Mouse (Mus musculus): ENCODE measurements around the gene Sirt1. TPM values are rescaled to one million over a fixed set of nuclear protein-coding genes. Genes with fewer than 3 reads are reported as not detected.
"Not testable (repeated sequence)": the region's sequence is repeated elsewhere in the genome, so short reads cannot be mapped to it uniquely, and the experiment has no call there.

The Sirt1 gene
- polyA plus RNA-seq, 1 experiment = 16.4 TPM

- TF ChIP-seq CTCF (IDR thresholded peaks at IDR 0.05; ENCODE audit: borderline replicate concordance, extremely low read depth, insufficient read depth, insufficient read length) = no peak
- TF ChIP-seq POLR2A (IDR thresholded peaks at IDR 0.05; ENCODE audit: borderline replicate concordance, extremely low read depth, insufficient read depth, insufficient read length, poor library complexity, severe bottlenecking) = no peak
- no peak for DNase-seq (ENCODE audit: low read depth)
Measured at GRCm38 (mm10) chr10:63417061-63417460, 35.6 kb upstream of the Sirt1 start.

DNA sequence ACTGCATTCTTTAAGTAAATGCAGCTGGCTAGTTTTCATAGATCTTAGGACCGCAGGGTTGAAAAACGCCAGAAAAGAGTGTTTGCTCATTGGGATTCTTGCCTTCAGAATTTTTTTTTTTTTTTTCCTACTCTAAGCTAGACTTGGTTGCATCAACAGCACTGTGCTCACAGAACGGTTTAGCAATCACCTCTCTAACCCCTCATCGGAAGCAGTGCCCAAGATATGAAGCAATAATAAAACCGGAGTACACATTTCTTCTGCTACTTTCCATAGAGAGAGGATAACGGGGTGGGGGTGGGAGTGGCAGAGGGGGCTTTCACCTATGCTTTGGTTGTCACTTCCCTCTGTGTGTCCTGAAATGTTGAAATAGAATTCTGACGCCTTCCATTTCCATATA lies 34.3 kb upstream of the Sirt1 start:
- TF ChIP-seq POLR2A (IDR thresholded peaks at IDR 0.05; ENCODE audit: borderline replicate concordance, extremely low read depth, insufficient read depth, insufficient read length, poor library complexity, severe bottlenecking) = no peak
- no peak for TF ChIP-seq CTCF (IDR thresholded peaks at IDR 0.05; ENCODE audit: borderline replicate concordance, extremely low read depth, insufficient read depth, insufficient read length)
- DNase-seq (ENCODE audit: low read depth) = no peak

DNA sequence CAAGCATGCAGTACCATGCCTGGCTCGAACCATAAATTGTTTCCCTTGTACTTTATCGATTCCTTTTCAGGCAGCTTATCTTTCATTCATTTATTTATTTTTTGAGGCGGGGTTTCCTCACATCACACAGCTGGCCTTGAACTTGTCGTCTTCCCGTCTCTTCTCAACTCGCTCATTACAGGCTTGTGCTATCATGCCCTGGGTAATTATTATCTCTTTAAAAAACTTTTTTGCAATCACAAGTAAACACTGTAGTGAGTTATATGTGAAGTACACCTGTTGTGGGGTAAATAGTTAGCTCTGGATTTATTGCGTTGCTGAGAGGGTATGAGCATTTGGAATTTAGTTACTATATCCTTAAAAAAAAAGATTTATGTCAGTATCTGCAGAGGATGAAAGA lies 33.8 kb upstream of the Sirt1 start:
- TF ChIP-seq POLR2A (IDR thresholded peaks at IDR 0.05; ENCODE audit: borderline replicate concordance, extremely low read depth, insufficient read depth, insufficient read length, poor library complexity, severe bottlenecking) = no peak
- TF ChIP-seq CTCF (IDR thresholded peaks at IDR 0.05; ENCODE audit: borderline replicate concordance, extremely low read depth, insufficient read depth, insufficient read length) = no peak
- no peak for DNase-seq (ENCODE audit: low read depth)

DNA sequence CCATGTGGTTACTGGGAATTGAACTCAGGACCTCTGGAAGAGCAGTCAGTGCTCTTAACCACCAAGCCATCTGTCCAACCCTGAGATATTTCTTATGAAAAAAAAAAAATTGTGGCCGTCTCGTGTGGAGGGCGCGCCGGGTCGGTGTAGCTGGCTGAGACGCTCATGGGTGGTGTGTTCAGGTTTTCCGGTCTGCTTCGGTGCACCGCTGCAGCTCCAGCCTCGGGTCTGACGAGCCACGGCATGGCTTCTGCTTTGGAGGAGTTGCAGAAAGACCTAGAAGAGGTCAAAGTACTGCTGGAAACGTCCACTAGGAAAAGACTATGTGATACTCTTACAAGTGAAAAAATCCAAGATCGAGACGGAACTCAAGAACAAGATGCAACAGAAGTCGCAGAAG lies 31.3 kb upstream of the Sirt1 start:
- DNase-seq (ENCODE audit: low read depth) = no peak
- no peak for TF ChIP-seq CTCF (IDR thresholded peaks at IDR 0.05; ENCODE audit: borderline replicate concordance, extremely low read depth, insufficient read depth, insufficient read length)
- TF ChIP-seq POLR2A (IDR thresholded peaks at IDR 0.05; ENCODE audit: borderline replicate concordance, extremely low read depth, insufficient read depth, insufficient read length, poor library complexity, severe bottlenecking) = no peak

DNA sequence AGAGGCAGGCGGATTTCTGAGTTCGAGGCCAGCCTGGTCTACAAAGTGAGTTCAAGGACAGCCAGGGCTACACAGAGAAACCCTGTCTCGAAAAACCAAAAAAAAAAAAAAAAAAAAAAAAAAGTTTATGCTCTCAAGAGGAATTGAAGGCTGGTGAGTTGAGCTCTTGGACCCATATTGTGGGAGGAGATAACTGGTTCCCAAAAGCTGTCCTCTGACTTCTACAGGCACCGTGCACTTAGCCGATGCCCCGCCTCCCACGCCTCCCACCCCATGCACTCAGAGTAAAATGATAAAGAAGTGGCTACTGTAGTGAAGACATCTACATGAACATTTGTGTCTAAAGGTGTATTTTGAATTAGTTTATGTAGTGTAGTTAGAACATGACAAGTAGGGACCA lies 30.2 kb upstream of the Sirt1 start:
- DNase-seq (ENCODE audit: low read depth) = not testable (repeated sequence)

DNA sequence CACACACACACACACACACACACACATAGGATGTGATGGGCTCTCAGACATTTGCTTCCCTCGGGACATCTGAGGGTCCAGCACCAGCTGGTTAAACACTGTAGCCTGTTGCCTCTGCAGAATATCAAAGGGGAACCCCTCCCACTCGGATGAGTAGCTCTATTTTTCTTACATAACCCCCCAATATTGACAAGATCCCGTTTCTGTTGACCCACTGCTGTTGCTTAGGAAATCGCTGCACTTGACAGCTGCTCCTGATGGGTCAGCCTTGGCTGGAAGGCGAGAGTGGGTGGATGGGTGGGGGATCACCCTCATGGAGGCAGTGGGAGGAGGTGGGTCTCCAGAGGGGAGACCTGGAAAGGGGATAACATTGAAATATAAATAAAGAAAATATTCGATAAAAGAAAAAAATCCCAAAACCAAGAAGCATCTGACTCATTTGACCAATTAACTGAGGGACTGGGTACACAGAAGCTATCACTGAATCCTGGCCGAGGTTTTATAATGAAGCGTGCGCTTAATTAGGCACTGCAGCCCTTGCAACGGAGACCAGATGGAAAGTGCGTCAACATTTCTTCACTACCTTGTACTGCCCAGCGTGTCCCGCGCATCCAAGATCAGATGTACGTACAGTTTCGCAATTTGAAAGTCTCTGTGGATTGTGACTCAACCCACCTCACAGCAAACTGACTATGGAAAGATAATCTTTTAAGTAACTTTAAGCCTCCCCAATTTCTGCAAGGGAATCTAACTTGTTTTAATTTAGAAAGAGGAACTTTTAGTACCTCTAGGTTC lies 28.9 kb upstream of the Sirt1 start:
- DNase-seq (ENCODE audit: low read depth) = peak; percentile 55
- no peak for TF ChIP-seq POLR2A (IDR thresholded peaks at IDR 0.05; ENCODE audit: borderline replicate concordance, extremely low read depth, insufficient read depth, insufficient read length, poor library complexity, severe bottlenecking)
- TF ChIP-seq CTCF (IDR thresholded peaks at IDR 0.05; ENCODE audit: borderline replicate concordance, extremely low read depth, insufficient read depth, insufficient read length) = no peak

DNA sequence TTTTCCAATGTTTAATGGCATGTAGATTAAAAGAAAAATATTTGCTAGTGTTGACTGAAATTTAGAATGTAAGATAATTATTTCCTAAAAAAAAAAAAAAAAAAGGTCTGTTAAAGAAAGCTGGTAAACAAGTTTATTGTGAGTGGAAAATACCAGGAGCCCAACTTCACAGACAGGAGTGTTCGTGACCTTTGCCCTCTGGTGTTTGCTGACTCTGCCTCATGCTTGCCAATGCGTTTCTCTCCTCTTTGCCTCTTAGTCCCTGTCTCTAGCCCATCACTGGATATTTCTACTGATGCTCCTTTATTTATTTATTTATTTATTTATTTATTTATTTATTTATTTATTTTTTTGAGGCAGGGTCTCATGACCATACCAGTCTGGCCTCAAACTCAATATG lies 22.1 kb upstream of the Sirt1 start:
- no peak for TF ChIP-seq CTCF (IDR thresholded peaks at IDR 0.05; ENCODE audit: borderline replicate concordance, extremely low read depth, insufficient read depth, insufficient read length)
- no peak for TF ChIP-seq POLR2A (IDR thresholded peaks at IDR 0.05; ENCODE audit: borderline replicate concordance, extremely low read depth, insufficient read depth, insufficient read length, poor library complexity, severe bottlenecking)
- DNase-seq (ENCODE audit: low read depth) = no peak

DNA sequence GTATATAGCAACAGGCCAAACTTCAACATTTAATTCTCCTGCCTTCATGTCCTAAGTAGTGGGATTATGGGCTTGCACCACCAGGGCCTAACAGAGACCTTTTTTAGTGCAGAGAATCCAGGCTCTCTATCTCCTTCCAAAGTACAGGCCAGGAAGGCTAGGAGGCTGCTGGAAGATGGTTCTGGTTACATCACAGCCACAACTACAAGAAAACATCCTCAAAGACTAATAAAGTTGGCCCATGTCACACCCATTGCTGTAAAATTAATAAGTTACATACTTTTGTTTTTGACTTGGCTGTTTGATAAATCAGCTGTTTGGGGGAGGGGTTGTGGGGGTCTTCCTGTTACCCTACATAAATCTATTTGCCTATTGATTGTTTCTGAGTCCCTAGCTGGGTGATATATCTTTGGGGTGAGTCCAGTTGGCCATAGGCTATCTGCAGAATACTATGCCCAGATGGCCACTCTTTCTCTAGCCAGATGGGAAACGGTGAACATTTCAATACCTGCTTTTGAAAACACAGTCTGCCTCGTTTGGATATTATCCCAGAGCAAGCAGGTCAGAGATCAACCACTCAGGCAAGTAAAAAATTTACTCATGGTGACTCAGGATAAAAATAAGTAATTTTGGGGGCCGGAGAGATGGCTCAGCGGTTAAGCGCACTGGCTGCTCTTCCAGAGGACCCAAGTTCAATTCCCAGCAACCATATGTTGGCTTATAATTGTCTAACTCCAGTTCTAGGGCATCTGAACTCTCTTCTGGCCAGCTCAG lies 21.4 kb upstream of the Sirt1 start:
- TF ChIP-seq POLR2A (IDR thresholded peaks at IDR 0.05; ENCODE audit: borderline replicate concordance, extremely low read depth, insufficient read depth, insufficient read length, poor library complexity, severe bottlenecking) = no peak
- TF ChIP-seq CTCF (IDR thresholded peaks at IDR 0.05; ENCODE audit: borderline replicate concordance, extremely low read depth, insufficient read depth, insufficient read length) = no peak
- no peak for DNase-seq (ENCODE audit: low read depth)

GRCm38 (mm10) chr10:63396963-63397362 lies 15.5 kb upstream of the Sirt1 start:
- DNase-seq (ENCODE audit: low read depth) = no peak
- no peak for TF ChIP-seq POLR2A (IDR thresholded peaks at IDR 0.05; ENCODE audit: borderline replicate concordance, extremely low read depth, insufficient read depth, insufficient read length, poor library complexity, severe bottlenecking)
- TF ChIP-seq CTCF (IDR thresholded peaks at IDR 0.05; ENCODE audit: borderline replicate concordance, extremely low read depth, insufficient read depth, insufficient read length) = no peak

GRCm38 (mm10) chr10:63388948-63389347 lies 7.4 kb upstream of the Sirt1 start:
- TF ChIP-seq CTCF (IDR thresholded peaks at IDR 0.05; ENCODE audit: borderline replicate concordance, extremely low read depth, insufficient read depth, insufficient read length) = no peak
- no peak for TF ChIP-seq POLR2A (IDR thresholded peaks at IDR 0.05; ENCODE audit: borderline replicate concordance, extremely low read depth, insufficient read depth, insufficient read length, poor library complexity, severe bottlenecking)

DNA sequence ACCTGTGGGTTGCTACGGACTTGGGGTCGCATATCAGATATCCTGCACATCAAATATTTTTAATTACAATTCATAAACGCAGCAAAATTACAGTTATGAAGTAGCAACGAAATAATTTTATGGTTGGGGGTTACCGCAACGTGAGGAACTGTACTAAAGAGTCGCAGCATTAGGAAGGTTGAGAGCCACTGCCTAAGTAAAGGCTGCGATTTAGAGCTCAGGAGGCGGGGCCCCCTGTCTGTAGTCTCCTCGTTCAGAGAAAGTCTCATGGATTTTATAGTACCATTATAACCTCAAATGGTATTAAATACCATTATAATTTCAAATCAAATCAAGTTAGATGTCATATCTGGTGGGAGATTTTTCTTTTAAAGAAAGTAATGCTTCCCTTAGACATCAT lies 5.5 kb upstream of the Sirt1 start:
- peak; percentile 37 for DNase-seq (ENCODE audit: low read depth)
- TF ChIP-seq POLR2A (IDR thresholded peaks at IDR 0.05; ENCODE audit: borderline replicate concordance, extremely low read depth, insufficient read depth, insufficient read length, poor library complexity, severe bottlenecking) (no peak), CTCF (IDR thresholded peaks at IDR 0.05; ENCODE audit: borderline replicate concordance, extremely low read depth, insufficient read depth, insufficient read length) (no peak)

More at GRCm38 (mm10) chr10:63388948-63389347, 7.4 kb upstream of the Sirt1 start:
- DNase-seq (ENCODE audit: low read depth) = no peak

GRCm38 (mm10) chr10:63386444-63386843 lies 4.9 kb upstream of the Sirt1 start:
- TF ChIP-seq CTCF (IDR thresholded peaks at IDR 0.05; ENCODE audit: borderline replicate concordance, extremely low read depth, insufficient read depth, insufficient read length) (no peak), POLR2A (IDR thresholded peaks at IDR 0.05; ENCODE audit: borderline replicate concordance, extremely low read depth, insufficient read depth, insufficient read length, poor library complexity, severe bottlenecking) (peak; percentile 24; the same call in 1 of the 2 replicates)
- DNase-seq (ENCODE audit: low read depth) = peak; percentile 96

DNA sequence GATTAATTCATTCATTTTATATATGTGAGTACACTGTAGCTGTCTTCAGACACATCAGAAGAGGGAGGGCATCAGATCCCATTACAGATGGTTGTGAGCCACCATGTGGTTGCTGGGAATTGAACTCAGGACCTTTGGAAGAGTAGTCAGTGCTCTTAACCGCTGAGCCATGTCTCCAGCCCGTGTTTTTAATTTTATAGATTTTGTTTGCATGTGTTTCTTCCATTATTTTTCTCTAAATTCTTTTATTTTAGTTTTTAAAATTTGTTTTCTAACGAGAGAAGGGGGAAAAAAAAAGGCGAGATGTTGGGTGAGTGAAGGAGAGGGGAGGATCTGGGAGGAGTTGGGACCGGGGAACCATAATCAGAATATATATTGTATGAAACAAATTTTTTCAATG lies 4.4 kb upstream of the Sirt1 start:
- DNase-seq (ENCODE audit: low read depth) = not testable (repeated sequence)
